Mouse (Mus musculus) small intestine, adult 2 months (tissue): ENCODE measurements around the gene Kcns1.

Experiments used
- CTCF ChIP-seq: fragments of 200-500 bp; IDR thresholded peaks from 2 replicates; pipeline ENCODE4 v1.5.1; 2012; ENCODE audit warnings: low read depth, mild to moderate bottlenecking, control low read depth, inconsistent platforms, low read length, moderate library complexity, mixed read lengths; ENCODE audit not compliant: insufficient replicate concordance, insufficient read length; ENCODE audit errors: extremely low read depth
- POLR2A ChIP-seq: fragments of 200-500 bp; IDR thresholded peaks from 2 replicates; pipeline ENCODE4 v1.6.1; 2012; ENCODE audit warnings: low read depth, mild to moderate bottlenecking, control low read depth, inconsistent platforms, low read length, moderate library complexity

DNA sequence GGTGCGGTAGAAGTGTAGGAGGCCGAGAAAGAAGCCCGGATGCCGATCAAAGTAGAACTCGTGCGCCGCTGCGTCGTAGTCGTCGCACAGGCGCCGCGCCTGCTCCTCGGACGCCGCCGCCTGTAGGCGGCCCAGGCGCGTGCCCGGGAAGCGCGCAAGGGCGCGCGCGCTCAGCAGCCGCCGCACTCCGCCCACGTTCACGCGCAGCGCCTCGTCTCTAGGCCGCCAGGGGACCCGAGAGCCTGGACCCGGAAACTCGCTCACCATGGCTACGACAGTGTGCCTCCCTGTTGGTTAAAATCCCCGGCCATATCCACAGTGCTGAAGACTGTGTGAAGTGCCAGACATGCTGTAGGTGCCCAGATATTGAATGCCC lies 2.4 kb downstream of the Kcns1 start:
- TF ChIP-seq CTCF (no peak), POLR2A (no peak)
